Mouse (Mus musculus) testis, adult 2 months (tissue): Measurements from ENCODE around the gene Rp9.

Source experiments
- CTCF ChIP-seq: fragments of 200-500 bp; IDR thresholded peaks from 2 replicates; pipeline ENCODE4 v1.5.1; 2012; ENCODE audit warnings: low read depth, mild to moderate bottlenecking, inconsistent platforms, low read length, moderate library complexity; ENCODE audit not compliant: control insufficient read depth, insufficient read depth, insufficient replicate concordance
- POLR2A ChIP-seq: fragments of 200-500 bp; IDR thresholded peaks from 2 replicates; pipeline ENCODE4 v1.6.1; 2012; ENCODE audit warnings: low read depth, mild to moderate bottlenecking, inconsistent platforms, low read length, moderate library complexity; ENCODE audit not compliant: control insufficient read depth

GRCm38 (mm10) chr9:22438826-22439225, 30.7 kb downstream of the Rp9 start:
- TF ChIP-seq CTCF (no peak), POLR2A (no peak)
